Mouse (Mus musculus): Measurements from ENCODE around the gene Lrrfip1.
A peak's percentile ranks its signal among the peaks of the same experiment; 100 is the strongest.

The Lrrfip1 gene

DNA sequence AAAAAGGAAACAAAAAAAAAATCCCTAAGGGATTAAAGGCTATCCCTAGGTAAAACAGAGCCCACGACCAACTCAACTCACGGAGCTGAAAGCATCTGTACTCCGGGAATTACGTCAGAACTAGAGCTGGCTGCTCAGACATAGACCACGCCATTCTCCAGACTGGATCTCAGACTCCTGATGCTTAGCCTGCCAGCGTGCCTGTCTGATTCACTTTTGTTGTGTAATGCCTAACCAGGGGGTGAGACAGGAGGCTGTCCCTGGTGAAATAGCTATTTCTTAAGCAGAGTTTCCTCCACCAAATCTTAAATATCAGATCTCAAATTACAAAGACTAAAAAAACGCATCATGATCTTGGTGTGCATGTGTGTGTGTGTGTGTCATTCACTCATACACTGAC, 89.5 kb downstream of the Lrrfip1 start:
- DNase-seq: no peak

DNA sequence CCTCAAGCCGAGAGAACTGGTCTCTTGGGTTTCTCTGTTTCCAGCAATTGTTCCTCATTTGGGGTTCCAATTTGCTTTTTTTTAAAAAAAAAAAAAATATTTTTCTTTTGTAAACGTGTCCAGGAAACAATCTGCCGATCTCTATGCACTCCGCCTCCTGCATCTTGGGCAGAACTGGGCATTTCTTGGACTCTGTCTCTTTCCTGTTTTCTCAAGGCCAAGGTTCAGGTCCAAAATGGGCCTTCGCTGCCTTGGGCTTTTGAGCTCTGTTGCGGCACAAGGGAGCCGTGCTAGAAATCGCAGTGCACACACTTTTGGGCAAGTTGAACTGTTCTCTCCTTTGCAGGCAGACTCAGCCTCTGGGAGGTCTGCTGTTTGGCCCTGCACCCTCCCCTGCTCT, 90.4 kb downstream of the Lrrfip1 start:
- no peak for DNase-seq

DNA sequence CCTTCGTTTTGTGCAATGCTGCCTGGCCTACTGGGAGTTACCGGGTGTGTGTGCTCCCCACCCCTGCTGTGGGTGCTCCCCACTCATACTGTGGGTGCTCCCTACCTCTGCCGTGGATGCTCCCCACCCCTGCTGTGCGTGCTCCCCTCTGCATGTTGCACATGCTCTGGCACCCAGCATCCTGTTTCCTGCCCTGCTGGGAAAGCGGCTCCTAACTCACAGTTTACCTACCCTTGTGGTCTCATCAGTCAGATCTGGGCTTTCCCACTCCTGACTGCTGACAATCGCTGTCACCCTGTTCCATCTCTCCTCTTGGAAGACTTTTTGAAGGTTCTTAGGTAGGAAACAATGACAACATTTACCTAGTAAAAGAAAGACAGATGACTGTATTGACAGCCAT, 91.9 kb downstream of the Lrrfip1 start:
- no peak for DNase-seq

DNA sequence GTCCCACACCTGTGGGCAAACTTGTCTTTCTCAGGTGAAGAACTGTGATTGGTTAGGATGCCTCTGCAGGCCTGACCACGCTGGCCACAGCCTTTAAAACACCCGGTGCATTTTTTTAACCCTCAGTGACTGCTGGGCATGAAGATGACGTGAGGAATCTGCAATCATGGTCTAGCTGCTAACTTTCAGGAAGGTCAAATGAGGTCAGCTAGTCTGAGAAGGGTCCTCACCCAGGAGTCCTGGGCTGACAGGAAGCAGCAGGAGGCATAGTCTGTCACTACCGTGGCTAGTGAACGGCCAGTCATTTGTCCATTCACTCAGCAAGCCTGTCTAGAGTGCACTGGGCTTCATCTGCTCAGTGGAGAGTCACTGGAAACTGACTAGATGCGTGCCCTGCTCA, 93.9 kb downstream of the Lrrfip1 start:
- DNase-seq: no peak

DNA sequence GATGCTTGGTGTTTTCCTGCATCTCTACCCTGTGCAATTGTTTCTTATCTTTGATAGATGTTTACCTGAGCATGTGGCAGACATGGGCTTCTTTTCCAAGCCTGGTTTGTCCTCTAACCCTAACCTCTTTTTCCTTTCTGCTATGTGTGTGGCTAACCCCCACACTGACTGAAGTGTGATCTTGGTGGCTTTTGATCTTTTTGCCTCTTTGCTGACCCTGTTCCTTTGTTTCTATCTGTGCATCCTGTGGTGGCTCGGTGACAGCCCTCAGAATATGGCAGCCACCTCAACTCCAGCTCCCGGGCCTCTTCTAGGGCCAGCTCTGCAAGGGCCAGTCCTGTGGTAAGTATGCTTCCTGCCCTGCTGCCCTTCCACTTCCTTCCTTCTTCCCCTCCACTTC, 94.8 kb downstream of the Lrrfip1 start:
- DNase-seq: no peak

DNA sequence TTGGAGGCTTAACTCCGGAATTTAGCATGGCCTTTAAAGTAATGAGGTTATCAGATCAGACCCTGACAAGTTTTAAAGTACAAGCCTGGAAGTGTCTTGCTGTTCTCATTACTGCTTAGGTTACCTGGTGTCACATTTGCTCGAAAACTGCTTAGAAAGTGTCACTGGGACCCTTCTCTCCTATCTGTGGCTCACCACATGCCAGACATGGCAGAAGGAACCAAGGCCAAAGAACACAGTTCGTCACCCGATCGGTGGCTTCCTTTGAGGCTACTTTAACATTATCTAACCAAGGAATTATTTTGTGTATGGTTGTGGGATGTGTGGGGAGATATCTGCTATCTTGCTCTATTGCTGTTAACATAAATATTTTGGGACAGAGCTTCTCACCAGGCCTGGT, 95.5 kb downstream of the Lrrfip1 start:
- no peak for DNase-seq

DNA sequence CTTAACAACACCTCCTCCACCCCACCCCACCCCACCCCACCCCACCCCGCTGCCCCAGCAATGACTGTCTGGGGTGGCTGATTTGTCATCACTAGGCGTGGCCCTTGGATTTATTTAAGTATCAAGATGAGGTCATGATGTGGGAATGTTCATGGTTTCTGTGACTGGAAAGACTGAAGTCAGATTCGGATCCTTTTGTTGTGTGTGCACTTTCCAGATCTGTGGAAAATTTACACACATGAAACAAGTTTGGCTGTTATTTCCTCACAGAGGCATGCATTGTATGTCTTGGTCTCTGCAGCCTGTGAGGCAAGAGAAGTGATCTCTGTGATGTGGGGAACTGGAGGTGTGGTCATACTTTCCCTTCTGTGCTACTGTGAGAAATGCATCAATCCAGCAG, 96.7 kb downstream of the Lrrfip1 start:
- no peak for DNase-seq

DNA sequence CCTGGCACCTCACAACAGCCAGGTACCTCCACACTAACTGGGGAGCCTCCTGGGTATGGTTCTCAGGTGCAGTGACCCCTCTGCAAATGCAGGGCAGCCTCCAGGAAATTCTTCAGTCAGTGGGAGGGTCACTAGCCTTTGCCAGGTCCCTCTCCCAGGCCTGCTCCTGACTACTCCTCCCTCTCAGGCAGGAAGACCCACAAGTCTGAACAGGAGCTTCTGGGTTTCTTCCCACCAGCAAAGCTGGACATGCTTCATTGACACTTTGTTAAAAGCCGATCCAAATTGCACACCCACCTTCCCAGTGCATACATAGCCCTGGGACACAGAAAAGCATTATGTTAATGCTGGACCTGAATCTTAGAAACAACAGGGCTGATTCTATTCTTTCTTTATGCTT, 97.3 kb downstream of the Lrrfip1 start:
- no peak for DNase-seq

DNA sequence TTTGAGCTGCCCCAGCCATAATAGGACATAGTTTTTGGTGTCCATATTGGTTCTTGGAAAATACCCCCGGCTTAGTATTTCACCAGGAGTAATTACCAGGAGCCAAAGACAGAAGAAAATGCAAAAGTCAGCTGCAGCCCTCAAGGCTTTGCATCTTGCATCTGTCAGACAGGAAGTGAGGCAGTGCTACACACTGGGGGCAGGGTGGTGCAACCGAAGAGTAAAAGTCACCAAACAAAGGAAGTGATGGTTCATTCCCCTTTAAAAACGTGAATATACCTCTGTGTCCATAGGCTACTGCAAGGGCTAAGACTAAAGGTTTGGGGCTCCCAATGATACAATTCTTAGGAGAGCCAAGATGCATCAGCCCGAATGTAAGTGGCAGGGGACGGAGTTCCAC, 98.0 kb downstream of the Lrrfip1 start:
- no peak for DNase-seq

DNA sequence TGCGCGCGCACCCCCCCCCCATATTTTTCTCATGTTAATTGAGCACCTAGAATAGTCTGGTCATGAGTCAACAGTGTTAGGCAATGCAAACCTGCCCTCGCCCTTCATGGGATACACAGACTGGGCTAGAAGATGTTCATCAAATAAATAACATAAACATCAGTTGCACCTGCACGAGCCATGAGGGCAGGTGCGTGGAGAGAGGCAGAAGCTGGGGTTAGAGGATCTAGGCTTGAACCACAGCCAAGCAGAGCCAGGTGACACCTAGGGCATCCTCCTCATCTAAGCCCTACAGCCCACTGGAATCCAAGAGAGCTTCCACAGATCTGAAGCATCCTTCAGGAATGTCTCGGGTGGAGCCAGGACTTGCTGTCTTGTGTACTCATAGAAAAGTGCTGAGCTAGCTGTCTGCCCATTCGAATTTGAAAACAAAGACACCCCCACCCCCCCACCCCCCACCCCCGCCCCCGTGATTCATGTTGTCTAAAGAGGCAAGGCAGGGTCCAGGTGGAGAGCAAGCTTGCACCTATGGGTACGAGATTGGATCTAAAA, 98.8 kb downstream of the Lrrfip1 start:
- DNase-seq: no peak

DNA sequence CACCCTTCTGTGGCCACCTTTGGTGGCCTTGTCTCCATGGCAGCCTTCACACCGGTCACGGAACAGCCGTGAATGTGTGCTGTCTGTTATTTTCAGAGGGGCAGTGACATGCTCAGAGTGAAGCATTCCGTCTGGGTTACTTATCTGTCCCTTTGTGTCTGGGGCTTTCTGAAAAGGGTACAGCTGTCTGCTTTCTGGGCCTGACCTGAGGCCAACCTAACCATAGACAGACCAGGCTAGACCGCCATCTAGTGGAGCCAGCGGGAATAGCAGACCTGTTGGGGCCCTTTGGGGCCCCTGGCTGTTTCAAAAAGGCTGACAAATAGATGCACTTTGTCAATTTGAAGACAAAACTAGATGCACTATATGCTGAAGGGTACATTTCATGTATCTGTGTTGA, 100.3 kb downstream of the Lrrfip1 start:
- peak; percentile 84 for DNase-seq

DNA sequence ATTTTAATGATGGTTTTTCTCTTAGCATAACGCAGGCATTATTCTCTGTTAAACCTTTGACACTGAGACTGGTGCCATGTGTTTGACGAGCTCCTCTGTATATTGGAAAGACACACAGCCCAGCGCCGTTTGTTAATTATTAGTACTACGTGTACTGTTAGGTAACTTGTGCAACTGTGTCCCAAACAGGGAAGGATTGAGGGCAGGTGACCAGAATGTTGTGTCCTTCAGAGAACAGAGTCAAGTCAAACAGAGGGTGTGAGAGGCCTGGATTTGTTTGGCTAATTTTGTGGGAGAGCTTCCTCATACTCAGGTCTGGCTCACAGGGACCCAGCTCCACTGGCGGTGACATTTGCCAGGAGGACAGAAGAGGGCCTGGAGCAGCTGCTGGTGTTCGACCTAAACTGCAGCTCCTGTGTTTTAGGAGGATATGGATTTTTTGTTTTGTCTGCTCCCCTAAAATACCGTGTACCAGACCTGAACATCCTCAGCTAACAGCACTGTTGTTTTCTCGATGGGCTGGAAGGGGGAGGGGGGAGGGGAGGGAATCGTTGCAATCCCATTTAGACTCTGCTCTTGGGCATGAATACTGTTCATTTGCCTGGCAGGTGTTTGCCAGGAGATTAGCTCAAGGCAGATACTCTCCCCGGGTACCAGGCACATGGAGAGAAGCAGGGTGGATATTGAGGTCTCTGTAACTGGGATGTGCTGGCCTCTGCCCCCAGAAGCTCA, 103.3 kb downstream of the Lrrfip1 start:
- no peak for DNase-seq

DNA sequence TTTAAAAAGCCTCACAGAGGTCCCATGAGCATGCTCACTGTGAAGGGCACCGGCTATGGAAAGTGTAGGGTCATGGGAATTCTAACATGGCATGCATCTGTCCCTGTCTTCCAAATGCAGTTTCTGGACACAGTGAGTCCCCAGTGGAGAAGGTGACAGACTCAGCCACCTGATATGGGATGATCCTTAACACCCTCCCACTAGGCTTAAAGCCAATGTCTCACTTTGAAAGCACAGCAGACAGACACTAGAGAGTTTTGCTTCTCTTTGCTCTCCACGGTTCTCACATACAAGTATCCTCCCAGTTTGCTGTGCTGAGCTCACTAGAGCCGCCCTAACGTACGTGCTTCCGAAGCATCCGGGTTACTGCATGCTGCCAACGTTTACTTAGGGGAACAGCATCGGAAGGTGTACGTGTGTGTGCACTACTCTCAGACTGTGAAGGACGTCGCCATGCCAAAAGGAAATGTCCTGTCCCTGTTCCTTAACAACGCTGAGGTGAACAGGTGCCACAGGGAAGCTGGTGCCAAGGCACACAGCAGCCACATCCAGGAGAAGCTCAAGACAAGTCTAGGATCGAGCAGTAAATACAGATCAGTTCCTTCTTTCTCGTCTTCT, 104.9 kb downstream of the Lrrfip1 start:
- no peak for DNase-seq

DNA sequence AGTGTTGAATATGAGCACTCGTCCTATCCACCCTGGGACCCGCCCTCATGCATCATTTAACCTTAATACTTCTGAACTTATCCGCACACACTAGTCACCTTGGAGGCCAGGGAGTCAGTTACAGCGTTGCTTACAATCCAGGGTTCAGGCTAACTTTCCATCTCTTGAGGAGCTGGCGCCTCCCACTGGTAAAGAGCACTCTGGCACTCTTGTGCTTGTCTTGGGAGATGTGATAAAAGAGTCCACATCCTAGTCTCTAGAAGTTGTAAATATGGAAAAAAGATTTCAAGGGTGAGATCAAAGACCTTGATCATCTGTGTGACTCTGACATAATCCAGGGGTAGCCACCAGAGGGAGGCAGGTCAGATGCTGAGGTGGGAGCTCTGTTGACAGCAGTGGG, 109.0 kb downstream of the Lrrfip1 start:
- no peak for DNase-seq

DNA sequence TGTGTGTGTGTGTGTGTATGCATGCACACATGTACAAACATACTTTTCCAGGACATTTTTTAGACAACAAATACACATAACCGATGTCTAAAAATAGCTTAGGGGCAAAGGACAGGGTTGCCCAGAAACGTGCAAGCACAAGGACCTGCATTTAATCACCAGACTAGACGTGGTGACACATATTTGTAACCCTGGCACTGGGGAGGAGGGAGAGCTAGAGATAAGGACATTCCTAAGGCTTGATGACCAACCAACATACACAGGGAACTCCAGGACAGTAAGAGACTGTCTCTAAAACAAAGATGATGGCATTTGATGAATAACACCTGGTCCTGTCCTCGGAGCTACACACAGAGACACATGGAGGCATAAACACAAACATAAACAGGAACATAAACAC, 110.8 kb downstream of the Lrrfip1 start:
- DNase-seq: no peak

DNA sequence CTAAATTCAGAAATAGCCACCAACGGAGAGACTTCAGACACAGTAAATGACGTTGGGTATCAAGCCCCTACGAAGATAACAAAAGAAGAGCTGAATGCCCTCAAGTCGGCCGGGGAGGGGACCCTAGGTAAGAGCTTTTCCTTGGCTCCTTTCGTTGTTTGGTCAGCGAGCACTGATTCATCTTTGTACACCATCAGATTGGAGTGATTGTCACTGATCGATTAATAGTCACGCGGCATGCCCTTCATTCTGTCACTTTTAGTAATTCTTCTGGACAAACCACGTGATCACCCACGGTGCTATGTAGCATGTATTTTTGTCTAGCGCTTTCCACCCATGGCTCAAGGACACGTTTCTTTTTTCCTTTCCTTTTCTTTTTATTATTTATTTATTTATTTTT, 113.6 kb downstream of the Lrrfip1 start:
- DNase-seq: no peak

DNA sequence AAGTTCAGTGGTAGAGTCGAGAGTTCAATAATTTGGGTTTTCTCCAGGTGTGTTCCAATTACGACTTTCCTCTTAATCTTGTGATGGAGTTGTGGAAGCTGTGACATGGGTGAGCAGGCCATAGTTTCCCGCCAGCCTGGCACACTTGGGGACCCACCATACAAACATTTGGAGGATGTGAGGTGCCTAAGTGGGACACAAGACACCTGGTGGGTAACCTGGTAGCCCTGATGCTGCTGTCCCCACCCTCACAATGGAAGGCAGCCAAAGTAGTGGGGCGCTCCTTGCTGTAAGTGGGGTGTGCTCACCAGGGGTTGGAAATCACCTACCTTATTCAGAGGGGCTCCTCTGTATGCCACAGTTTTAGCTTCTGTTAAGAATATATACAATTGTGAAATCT, 114.1 kb downstream of the Lrrfip1 start:
- DNase-seq: no peak

DNA sequence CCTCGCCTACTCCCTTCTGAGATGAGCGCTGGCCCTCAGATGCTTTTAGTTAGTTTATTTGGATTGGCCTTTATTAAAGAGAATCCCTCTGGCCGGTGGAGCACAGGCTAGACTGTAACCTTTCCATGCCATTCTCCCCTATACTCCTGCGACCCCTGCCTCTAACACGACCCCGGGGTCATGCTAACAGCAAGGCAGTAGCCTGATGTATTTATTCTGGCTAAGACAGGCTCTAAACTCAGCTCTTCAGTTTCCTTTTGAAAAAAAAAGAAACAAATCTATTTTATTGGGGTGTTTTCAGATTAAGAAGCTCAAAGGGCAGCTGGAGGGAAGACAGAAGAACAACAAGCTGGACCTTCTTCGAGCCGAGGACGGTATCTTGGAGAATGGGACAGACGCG, 123.6 kb downstream of the Lrrfip1 start:
- peak; percentile 52 to 69 for DNase-seq

DNA sequence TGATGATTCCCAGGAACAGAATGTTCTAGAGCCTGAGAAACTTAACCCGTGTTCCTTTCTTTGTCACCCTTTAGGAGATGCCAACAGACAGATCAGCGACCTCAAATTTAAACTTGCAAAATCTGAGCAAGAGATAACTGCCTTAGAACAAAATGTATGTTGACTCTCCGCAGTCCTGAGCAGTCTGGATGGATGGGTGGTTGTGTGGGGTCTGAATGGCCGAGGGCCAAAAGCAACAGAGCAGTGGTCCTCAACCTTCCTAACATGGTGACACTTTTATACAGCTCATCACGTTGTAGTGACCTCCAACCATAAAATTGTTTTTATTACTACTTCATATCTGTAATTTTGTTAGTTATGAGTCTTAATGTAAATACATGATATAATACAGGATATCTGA, 124.5 kb downstream of the Lrrfip1 start:
- no peak for DNase-seq

DNA sequence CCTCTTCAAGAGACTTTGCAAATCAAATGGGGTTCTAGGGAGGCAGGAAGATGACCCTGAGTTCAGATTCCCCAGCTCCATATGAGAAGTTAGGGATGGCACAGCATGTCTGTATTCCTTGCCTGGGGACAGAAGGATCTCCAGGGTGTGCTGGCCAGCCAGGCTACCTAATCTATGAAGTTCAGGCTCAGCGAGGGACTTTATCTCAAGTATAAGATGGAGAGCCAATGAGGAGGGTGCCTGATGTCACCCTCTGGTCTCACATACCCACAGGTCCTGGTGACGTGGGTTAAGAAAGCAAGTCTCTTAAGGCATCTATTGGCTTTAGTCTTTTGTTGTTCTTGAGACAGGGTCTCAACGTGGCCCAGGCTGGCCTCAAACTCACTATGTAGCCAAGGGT, 124.9 kb downstream of the Lrrfip1 start:
- DNase-seq: no peak

DNA sequence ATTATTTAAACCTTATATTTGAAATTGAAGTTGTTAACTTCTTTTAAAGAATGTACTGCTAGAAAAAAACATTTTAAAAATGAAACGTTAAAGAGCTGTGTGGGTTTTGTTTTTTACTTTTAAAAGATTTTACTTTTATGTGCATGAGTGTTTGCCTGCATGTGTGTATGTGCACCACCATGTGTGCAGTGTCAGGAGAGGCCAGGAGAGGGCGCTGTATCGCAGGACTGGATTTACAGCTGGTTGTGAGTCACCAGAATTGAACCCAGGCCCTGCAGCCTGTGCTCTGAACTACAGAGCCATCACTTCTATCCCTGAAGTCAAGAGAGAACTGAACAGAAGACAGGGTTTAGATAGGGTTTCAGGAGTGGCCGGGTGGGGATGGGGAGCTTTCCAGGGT, 130.3 kb downstream of the Lrrfip1 start:
- no peak for DNase-seq

DNA sequence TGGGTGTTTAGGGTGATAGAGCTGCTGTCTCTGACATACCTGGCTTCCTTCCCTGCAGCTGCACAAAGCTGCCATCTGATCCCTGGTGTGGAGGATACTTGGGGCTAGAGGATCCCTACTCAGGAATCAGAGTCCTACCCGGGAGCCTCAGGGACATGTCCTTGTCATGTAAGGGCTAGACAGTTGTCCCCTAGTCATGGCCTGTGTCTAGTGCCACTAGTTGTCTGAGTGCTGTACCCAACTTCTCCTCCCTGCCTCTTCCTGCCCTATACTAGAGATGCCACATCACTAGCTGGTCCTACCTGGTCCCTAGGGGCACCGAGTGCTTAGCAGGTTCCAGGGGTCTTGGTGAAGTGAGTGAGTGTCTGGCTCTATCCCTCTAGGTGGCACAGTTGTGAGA, 138.5 kb downstream of the Lrrfip1 start:
- DNase-seq: no peak

DNA sequence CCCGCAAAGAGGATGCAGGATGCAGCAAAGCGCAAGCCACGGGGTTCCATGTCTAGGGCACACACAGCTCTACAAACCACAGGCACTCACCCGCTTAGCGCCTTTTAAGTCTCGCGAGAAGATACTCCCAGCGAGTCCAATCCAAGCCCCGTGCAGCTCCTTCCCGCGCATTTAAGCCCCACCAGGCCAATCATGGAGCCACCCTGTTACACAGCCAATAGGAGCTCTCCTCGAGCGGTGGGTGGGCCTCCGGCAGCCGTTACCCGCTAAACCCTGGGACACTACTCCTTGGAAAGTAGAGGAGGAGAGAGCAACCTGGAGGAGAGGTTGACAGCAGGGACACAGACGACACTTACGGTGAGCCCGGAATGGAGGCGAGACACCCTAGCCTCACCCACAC, 146.3 kb downstream of the Lrrfip1 start, which contains the start of gene Rbm44:
Rbm44 (plus strand) TSS at position 277 of the 400 bp plus-strand sequence.
- no peak for DNase-seq

DNA sequence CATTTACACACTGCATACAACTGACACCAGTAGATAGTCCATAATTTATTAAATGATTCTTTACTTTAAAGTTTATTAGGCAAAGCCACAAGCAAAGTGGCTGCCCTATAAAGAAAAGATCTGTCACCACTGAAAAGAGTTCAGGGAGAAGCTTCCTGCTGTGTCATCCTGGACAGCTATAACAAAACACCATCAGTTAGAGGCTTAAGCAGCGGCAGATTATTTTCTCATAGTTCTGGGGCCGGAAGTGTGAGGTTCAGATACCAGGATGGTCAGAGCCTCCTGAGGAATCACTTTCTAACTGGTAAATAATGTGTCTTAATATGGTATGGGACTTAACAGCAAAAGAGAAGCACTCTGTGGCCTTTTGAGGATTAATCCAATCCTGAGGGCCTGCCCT, 153.0 kb downstream of the Lrrfip1 start:
- DNase-seq: no peak

DNA sequence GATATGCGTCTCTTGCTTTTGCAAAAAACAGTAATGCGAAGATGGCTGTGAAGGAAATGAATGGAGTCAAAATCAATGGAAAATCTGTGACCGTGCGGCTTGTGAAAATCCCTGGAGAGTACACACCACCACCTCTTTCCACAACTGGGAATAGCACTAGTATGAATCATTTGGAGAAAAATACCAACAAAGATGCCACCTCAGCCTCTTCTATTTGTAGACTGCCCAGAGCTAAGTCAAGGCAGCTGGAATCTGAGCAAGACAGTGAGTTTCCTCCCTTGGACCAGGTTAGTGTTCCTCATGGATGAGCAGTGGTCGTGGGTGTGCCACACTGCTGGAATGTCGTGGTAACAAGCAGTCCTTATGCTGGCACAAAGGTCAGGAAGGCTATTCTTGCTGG, 168.3 kb downstream of the Lrrfip1 start:
- no peak for DNase-seq

Data from kidney, postnatal 4 days (tissue).